Mouse (Mus musculus) limb, embryonic 12.5 days (tissue): ENCODE results near the gene Amer1. TPM values are rescaled to one million over a fixed set of nuclear protein-coding genes. Genes with fewer than 3 reads are reported as not detected.

Source experiments
- polyA plus RNA-seq: library from polyadenylated mRNA; unstranded; fragments of >200 nt; fragmentation: Nextera tagmentation; extraction: Ambion mirVana; gene quantifications from 2 replicates; pipeline ENCODE4 v1.2.1, GENCODE M21; 2016

Amer1 gene
- polyA plus RNA-seq, 1 experiment from 2014 or later, result 13.5 TPM

Other genes starting within 250 kb of the Amer1 start
- gene Arhgef9, start 248.0 kb downstream of the Amer1 start, polyA plus RNA-seq, result 17.0 and 17.1 TPM in 2 replicates
- gene Asb12, start 113.1 kb upstream of the Amer1 start, polyA plus RNA-seq, result 0.44 TPM in 1 of 2 replicates, not detected in the other
- not detected in 2 replicates for gene Pfn5, start 113.2 kb upstream of the Amer1 start, polyA plus RNA-seq
- 35.0 and 37.1 TPM in 2 replicates for gene Zc4h2, start 213.6 kb upstream of the Amer1 start, polyA plus RNA-seq